8 mouse cellular contexts compared by ENCODE assay signal in the genomic region with DNA sequence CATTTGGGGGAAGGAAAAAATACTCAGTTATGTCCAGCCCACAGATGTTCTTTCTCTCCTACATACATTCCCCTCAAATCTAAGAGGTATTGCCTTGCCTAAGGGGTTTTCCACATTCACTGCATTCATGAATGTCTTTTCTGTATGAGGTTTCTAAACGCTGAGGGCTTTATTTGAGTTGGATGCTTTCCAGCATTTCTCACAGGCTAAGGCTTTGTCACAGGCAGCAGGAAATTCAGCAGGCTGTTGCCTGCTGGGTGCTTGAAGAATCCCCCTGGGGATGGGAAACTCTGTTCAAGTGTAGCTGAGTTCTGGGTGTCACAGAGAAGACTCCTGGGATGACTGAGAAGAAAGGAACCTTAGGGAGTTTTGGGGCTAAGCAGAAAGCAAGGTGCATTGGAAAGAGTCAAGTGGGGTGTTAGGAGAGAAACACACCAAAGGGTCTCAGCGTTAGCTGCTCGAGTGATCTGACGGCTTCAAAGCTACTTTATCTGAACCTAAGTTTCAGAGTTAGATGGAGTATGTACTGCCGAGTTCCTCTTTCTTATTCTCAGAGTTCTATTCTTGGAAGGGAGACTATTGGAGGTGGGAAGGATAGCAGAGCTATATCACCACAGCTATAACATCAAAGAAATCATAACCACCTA. TPM values are rescaled to one million over a fixed set of nuclear protein-coding genes. Genes with fewer than 3 reads are reported as not detected.
DNase-seq lines count a peak whose midpoint lies in the region; ATAC-seq and TF ChIP-seq lines count a peak whose summit lies in the region.
"Had no signal": no experiment of that assay in that cellular context is flagged by ENCODE, and none has a peak within 500 bp of the region (broad histone marks: within the 10 kb centered on the region; RNA-seq: fewer than 3 reads in every experiment).

No protein-coding gene starts in this region.

- no peak overlapping the region for H3K4me3 ChIP-seq in midbrain, embryonic 11.5 days (ENCODE audit: low read depth, low read length)
- H3K4me3 ChIP-seq in midbrain, embryonic 16.5 days (ENCODE audit: low read depth, low read length) = no peak overlapping the region
- H3K4me3 ChIP-seq in kidney, embryonic 16.5 days (ENCODE audit: low read length) = no peak overlapping the region
- H3K4me3 ChIP-seq in stomach, postnatal 0 days (ENCODE audit: low read depth, low read length) = no peak overlapping the region
- H3K4me3 ChIP-seq: megakaryocyte, embryonic 14.5 days had no signal

- no peak overlapping the region for H3K4me2 ChIP-seq in midbrain, embryonic 11.5 days
- H3K4me2 ChIP-seq in midbrain, embryonic 16.5 days (ENCODE audit: low read length) = no peak overlapping the region
- no peak overlapping the region for H3K4me2 ChIP-seq in kidney, embryonic 16.5 days (replicated peaks; ENCODE audit: low read depth, low read length)
- H3K4me2 ChIP-seq in stomach, postnatal 0 days (replicated peaks; ENCODE audit: low read depth) = no peak overlapping the region

- TF ChIP-seq CTCF in stomach, postnatal 0 days (IDR thresholded peaks at IDR 0.05; ENCODE audit: low read depth) = no peak

- no peaks in the 10 kb centered on the region for H3K9me3 ChIP-seq in midbrain, embryonic 11.5 days (ENCODE audit: control insufficient read depth, low read length)
- no peaks in the 10 kb centered on the region for H3K9me3 ChIP-seq in midbrain, embryonic 16.5 days (replicated peaks; ENCODE audit: control insufficient read depth, low read length, poor library complexity, severe bottlenecking)
- 0 out of 2 replicates have a peak, but pooled peaks cover 2% of the 10 kb centered on the region for H3K9me3 ChIP-seq in kidney, embryonic 16.5 days (ENCODE audit: low read length)
- H3K9me3 ChIP-seq in stomach, postnatal 0 days (ENCODE audit: control insufficient read depth, low read length) = no peaks in the 10 kb centered on the region

- TF ChIP-seq EP300 in stomach, postnatal 0 days (optimal IDR thresholded peaks at IDR 0.05) = no peak

- DNase-seq in midbrain, embryonic 11.5 days (ENCODE audit: low spot score, missing footprints) = peak; percentile 69
- peak; percentile 36 for DNase-seq in fibroblast of lung, adult 2 months (ENCODE audit: low read depth)
- DNase-seq in stomach, postnatal 0 days (ENCODE audit: low spot score) = peak; percentile 37
- DNase-seq in retina, postnatal 1 day = no peak
- DNase-seq in ovary, postnatal 36 days (ENCODE audit: low spot score) = no peak

- no peaks in the 10 kb centered on the region for H3K36me3 ChIP-seq in midbrain, embryonic 11.5 days (ENCODE audit: control insufficient read depth, insufficient read depth, low read length)
- no peaks in the 10 kb centered on the region for H3K36me3 ChIP-seq in midbrain, embryonic 16.5 days (ENCODE audit: control insufficient read depth, insufficient read depth, low read length)
- no peaks in the 10 kb centered on the region for H3K36me3 ChIP-seq in kidney, embryonic 16.5 days (ENCODE audit: insufficient read depth, low read length)
- H3K36me3 ChIP-seq in stomach, postnatal 0 days (ENCODE audit: control insufficient read depth, insufficient read depth, low read length) = no peaks in the 10 kb centered on the region

- no peak overlapping the region for H3K27ac ChIP-seq in midbrain, embryonic 11.5 days (ENCODE audit: low read depth, low read length)
- H3K27ac ChIP-seq in midbrain, embryonic 16.5 days (ENCODE audit: low read length) = no peak overlapping the region
- H3K27ac ChIP-seq in kidney, embryonic 16.5 days (ENCODE audit: low read length) = peak overlapping the region; percentile 44
- H3K27ac ChIP-seq in stomach, postnatal 0 days (replicated peaks) = peak overlapping the region; percentile 40; the same call in 1 of the 2 replicates

- no peak for ATAC-seq in midbrain, embryonic 11.5 days (ENCODE audit: low FRiP score)
- ATAC-seq in midbrain, embryonic 16.5 days = no peak
- 0 out of 2 replicates have a peak, but pooled peaks have one; percentile 46 for ATAC-seq in kidney, embryonic 16.5 days (ENCODE audit: low FRiP score, low TSS enrichment)
- ATAC-seq in stomach, postnatal 0 days (ENCODE audit: low FRiP score, low TSS enrichment) = peak; percentile 75

- no peak overlapping the region for H3K9ac ChIP-seq in midbrain, embryonic 11.5 days (ENCODE audit: low read length)
- no peak overlapping the region for H3K9ac ChIP-seq in midbrain, embryonic 16.5 days (ENCODE audit: low read depth, low read length)
- no peak overlapping the region for H3K9ac ChIP-seq in kidney, embryonic 16.5 days (replicated peaks; ENCODE audit: low read length)
- no peak overlapping the region for H3K9ac ChIP-seq in stomach, postnatal 0 days (ENCODE audit: low read length)

- no peaks in the 10 kb centered on the region for H3K27me3 ChIP-seq in midbrain, embryonic 11.5 days (ENCODE audit: control insufficient read depth, insufficient read depth, low read length)
- H3K27me3 ChIP-seq in midbrain, embryonic 16.5 days (ENCODE audit: control insufficient read depth, insufficient read depth, low read depth, low read length) = no peaks in the 10 kb centered on the region
- no peaks in the 10 kb centered on the region for H3K27me3 ChIP-seq in kidney, embryonic 16.5 days (ENCODE audit: insufficient read depth, low read length)
- no peaks in the 10 kb centered on the region for H3K27me3 ChIP-seq in stomach, postnatal 0 days (ENCODE audit: control insufficient read depth, insufficient read depth, low read length)

- no peaks in the 10 kb centered on the region for H3K4me1 ChIP-seq in midbrain, embryonic 11.5 days (ENCODE audit: control insufficient read depth, insufficient read depth, low read length)
- 0 out of 2 replicates have a peak, but pooled peaks cover 2% of the 10 kb centered on the region for H3K4me1 ChIP-seq in midbrain, embryonic 16.5 days (ENCODE audit: control insufficient read depth, insufficient read depth, low read length)
- peaks cover 16% of the 10 kb centered on the region for H3K4me1 ChIP-seq in kidney, embryonic 16.5 days (ENCODE audit: insufficient read depth, low read length)
- H3K4me1 ChIP-seq in stomach, postnatal 0 days (replicated peaks; ENCODE audit: control insufficient read depth, insufficient read depth) = no peaks in the 10 kb centered on the region

- 80% methylated on average over 5 of the region's 5 CpGs for WGBS in midbrain, embryonic 11.5 days
- WGBS in midbrain, embryonic 16.5 days = 64% methylated on average over 5 of the region's 5 CpGs
- 53% methylated on average over 5 of the region's 5 CpGs for WGBS in kidney, embryonic 16.5 days
- 21% methylated on average over 5 of the region's 5 CpGs for WGBS in stomach, postnatal 0 days

RNA-seq across cellular contexts. Expression of a gene that starts 14.2 kb away (rescaled TPM):
- 6.8 and 7.9 TPM in 2 replicates for polyA plus RNA-seq in midbrain, embryonic 11.5 days (2014; fragmentation: Nextera tagmentation; extraction: Ambion mirVana)
- polyA plus RNA-seq in midbrain, embryonic 16.5 days (2015; fragmentation: Nextera tagmentation; extraction: Ambion mirVana) = 9.4 and 9.6 TPM in 2 replicates
- 5.4 and 5.8 TPM in 2 replicates for polyA plus RNA-seq in kidney, embryonic 16.5 days (2015; fragmentation: Nextera tagmentation; extraction: Ambion mirVana)
- 1.1 and 1.2 TPM in 2 replicates for polyA plus RNA-seq in stomach, postnatal 0 days (2015; fragmentation: Nextera tagmentation; extraction: Ambion mirVana)

RNA-seq across cellular contexts. Expression of a gene that starts 54.5 kb away (rescaled TPM):
- polyA plus RNA-seq in midbrain, embryonic 11.5 days (2014; fragmentation: Nextera tagmentation; extraction: Ambion mirVana) = 233 and 256 TPM in 2 replicates
- 361 and 403 TPM in 2 replicates for polyA plus RNA-seq in midbrain, embryonic 16.5 days (2015; fragmentation: Nextera tagmentation; extraction: Ambion mirVana)
- polyA plus RNA-seq in kidney, embryonic 16.5 days (2015; fragmentation: Nextera tagmentation; extraction: Ambion mirVana) = 405 and 416 TPM in 2 replicates
- polyA plus RNA-seq in stomach, postnatal 0 days (2015; fragmentation: Nextera tagmentation; extraction: Ambion mirVana) = 187 and 200 TPM in 2 replicates

Comparison
In these comparisons a context has a peak if more than half of its experiments do, and no peak if none do; other contexts are left out.
1. ATAC-seq: peak in kidney, embryonic 16.5 days (single experiment) and stomach, postnatal 0 days (single experiment); none in midbrain, embryonic 11.5 days (single experiment) and midbrain, embryonic 16.5 days (single experiment).
2. DNase-seq: peak in midbrain, embryonic 11.5 days (single experiment), fibroblast of lung, adult 2 months (single experiment) and stomach, postnatal 0 days (single experiment); none in retina, postnatal 1 day (single experiment) and ovary, postnatal 36 days (single experiment).
3. H3K27ac ChIP-seq: peak in kidney, embryonic 16.5 days (single experiment) and stomach, postnatal 0 days (single experiment); none in midbrain, embryonic 11.5 days (single experiment) and midbrain, embryonic 16.5 days (single experiment).